Mouse (Mus musculus): ENCODE measurements around the gene Ccdc33. TPM values are rescaled to one million over a fixed set of nuclear protein-coding genes. Genes with fewer than 3 reads are reported as not detected.

The Ccdc33 gene
- total and polyA plus RNA-seq, 3 experiments, result 0.05 TPM; not detected in 2

DNA sequence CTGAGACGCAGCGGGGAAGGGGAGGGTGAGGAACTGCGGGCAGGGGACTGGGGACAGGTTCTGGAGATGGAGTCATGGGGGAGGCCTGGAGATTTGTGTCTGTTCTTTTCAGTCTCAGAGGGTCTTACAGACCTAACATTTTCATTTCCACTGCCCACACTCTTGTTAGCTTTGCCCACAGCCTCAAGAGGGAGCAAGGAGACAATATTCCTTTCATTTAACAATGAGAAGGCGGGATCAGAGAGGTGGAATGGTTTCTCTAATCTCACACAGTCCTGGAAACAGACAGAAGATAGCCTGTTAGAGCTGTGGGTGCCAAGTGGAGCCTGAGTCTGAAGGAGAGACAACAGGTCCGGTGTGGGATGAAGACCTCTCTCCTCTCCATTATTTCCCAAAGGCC is 66.7 kb downstream of the Ccdc33 start:
- H3K9me3 ChIP-seq (replicated peaks), result no peaks in the 10 kb centered on the region
- ATAC-seq (ENCODE audit: extremely low read depth, insufficient number of reproducible peaks, low FRiP score, poor library complexity, severe bottlenecking) (no peak), DNase-seq (ENCODE audit: low spot score) (no peak)
- H3K36me3 ChIP-seq (replicated peaks), result no peaks in the 10 kb centered on the region
- peaks cover 8% of the 10 kb centered on the region for H3K27me3 ChIP-seq (ENCODE audit: insufficient read depth, low read length)
- H3K4me1 ChIP-seq (ENCODE audit: insufficient read depth, low read depth, low read length), result no peaks in the 10 kb centered on the region
- no peak for TF ChIP-seq GATA2 (IDR thresholded peaks at IDR 0.05; ENCODE audit: borderline replicate concordance, low read depth, low read length)
- TF ChIP-seq GATA1 (IDR thresholded peaks at IDR 0.05; ENCODE audit: borderline replicate concordance, low read length), result no peak
- TF ChIP-seq TAL1 (conservative IDR thresholded peaks at IDR 0.05; ENCODE audit: low read depth, low read length), result no peak
- TF ChIP-seq CTCF (IDR thresholded peaks at IDR 0.05; ENCODE audit: low read depth, low read length), result no peak
- H3K4me3 ChIP-seq (ENCODE audit: low read depth, low read length), result no peak overlapping the region

DNA sequence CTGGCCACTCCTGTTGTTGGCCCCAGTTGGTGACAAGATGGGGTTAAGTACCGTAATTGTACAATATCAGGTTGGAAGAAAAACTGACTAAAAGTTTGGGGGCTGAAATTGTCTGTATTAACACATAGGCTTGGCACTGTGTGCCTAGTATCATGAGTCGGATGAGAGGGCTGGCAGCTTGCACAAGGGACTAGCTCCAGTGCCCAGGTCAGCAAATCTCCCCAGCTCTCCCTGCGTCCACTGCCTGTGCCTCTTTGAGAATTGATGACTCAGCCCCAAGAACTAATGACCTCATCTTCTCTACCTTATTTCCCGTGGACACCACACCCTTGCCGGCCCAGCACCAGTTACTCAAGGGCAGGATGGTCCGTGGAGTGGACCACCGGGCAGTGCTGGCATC is 68.8 kb downstream of the Ccdc33 start:
- ATAC-seq (ENCODE audit: extremely low read depth, insufficient number of reproducible peaks, low FRiP score, poor library complexity, severe bottlenecking) (no peak), DNase-seq (ENCODE audit: low spot score) (no peak)
- Histone ChIP-seq H3K4me3 (ENCODE audit: low read depth, low read length) (no peak overlapping the region), H3K9me3 (replicated peaks) (no peaks in the 10 kb centered on the region), H3K4me1 (ENCODE audit: insufficient read depth, low read depth, low read length) (no peaks in the 10 kb centered on the region), H3K36me3 (replicated peaks) (no peaks in the 10 kb centered on the region), H3K27me3 (ENCODE audit: insufficient read depth, low read length) (peaks cover 13% of the 10 kb centered on the region)
- TF ChIP-seq CTCF (IDR thresholded peaks at IDR 0.05; ENCODE audit: low read depth, low read length) (no peak), GATA1 (IDR thresholded peaks at IDR 0.05; ENCODE audit: borderline replicate concordance, low read length) (no peak), POLR2AphosphoS5 (IDR thresholded peaks at IDR 0.05; ENCODE audit: insufficient replicate concordance, low read depth, low read length) (no peak), TAL1 (conservative IDR thresholded peaks at IDR 0.05; ENCODE audit: low read depth, low read length) (no peak), GATA2 (IDR thresholded peaks at IDR 0.05; ENCODE audit: borderline replicate concordance, low read depth, low read length) (no peak)

DNA sequence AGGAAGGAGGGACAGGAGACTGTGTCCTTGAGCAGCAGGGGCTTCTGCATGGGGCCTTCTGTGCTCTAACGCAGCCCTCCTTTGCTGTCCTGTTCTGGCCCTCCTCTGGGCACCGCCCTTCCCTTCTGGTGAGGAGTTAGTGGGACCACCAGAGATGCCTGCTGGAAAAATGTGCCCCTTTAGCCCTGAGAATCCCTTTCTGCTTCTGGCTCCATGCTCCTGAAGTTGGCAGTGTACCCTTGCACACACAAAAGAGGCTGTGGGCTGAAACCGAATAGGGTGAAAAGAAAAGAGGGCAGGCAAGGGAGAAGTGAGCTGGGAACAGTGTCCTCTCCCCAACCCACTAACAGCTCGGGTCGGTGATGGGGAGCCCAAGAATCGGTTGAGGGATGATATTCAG is 69.4 kb downstream of the Ccdc33 start:
- peaks cover 18% of the 10 kb centered on the region for H3K27me3 ChIP-seq (ENCODE audit: insufficient read depth, low read length)
- TF ChIP-seq TAL1 (conservative IDR thresholded peaks at IDR 0.05; ENCODE audit: low read depth, low read length), result no peak
- TF ChIP-seq GATA1 (IDR thresholded peaks at IDR 0.05; ENCODE audit: borderline replicate concordance, low read length), result no peak
- TF ChIP-seq POLR2AphosphoS5 (IDR thresholded peaks at IDR 0.05; ENCODE audit: insufficient replicate concordance, low read depth, low read length), result no peak
- no peak for TF ChIP-seq CTCF (IDR thresholded peaks at IDR 0.05; ENCODE audit: low read depth, low read length)
- no peak for TF ChIP-seq GATA2 (IDR thresholded peaks at IDR 0.05; ENCODE audit: borderline replicate concordance, low read depth, low read length)
- ATAC-seq (ENCODE audit: extremely low read depth, insufficient number of reproducible peaks, low FRiP score, poor library complexity, severe bottlenecking), result no peak

DNA sequence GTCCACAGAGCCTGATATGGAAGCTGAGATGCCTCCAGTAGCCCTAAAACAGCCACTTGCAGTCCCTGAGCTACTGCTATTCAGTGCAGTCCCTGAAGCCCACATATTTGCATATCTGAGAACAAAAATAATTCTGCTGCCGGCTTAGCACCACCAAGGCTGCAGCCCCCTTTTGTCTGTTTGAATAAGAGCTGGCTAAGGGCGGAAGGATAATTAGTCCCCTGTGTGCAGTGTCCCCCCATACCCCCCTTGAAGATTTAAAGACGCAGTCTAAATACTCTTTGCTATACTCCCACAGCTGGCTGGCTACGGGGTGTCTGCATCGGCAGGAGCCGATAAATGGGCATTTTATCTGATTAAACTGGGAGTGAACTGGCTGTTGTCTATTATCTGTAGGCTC is 70.0 kb downstream of the Ccdc33 start:
- no peak for ATAC-seq (ENCODE audit: extremely low read depth, insufficient number of reproducible peaks, low FRiP score, poor library complexity, severe bottlenecking)
- H3K9me3 ChIP-seq (replicated peaks), result no peaks in the 10 kb centered on the region
- DNase-seq (ENCODE audit: low spot score), result no peak
- peaks cover 19% of the 10 kb centered on the region for H3K27me3 ChIP-seq (ENCODE audit: insufficient read depth, low read length)
- no peaks in the 10 kb centered on the region for H3K36me3 ChIP-seq (replicated peaks)
- TF ChIP-seq GATA2 (IDR thresholded peaks at IDR 0.05; ENCODE audit: borderline replicate concordance, low read depth, low read length) (no peak), POLR2AphosphoS5 (IDR thresholded peaks at IDR 0.05; ENCODE audit: insufficient replicate concordance, low read depth, low read length) (no peak), TAL1 (conservative IDR thresholded peaks at IDR 0.05; ENCODE audit: low read depth, low read length) (no peak), GATA1 (IDR thresholded peaks at IDR 0.05; ENCODE audit: borderline replicate concordance, low read length) (no peak), CTCF (IDR thresholded peaks at IDR 0.05; ENCODE audit: low read depth, low read length) (no peak)
- H3K4me3 ChIP-seq (ENCODE audit: low read depth, low read length), result no peak overlapping the region
- no peaks in the 10 kb centered on the region for H3K4me1 ChIP-seq (ENCODE audit: insufficient read depth, low read depth, low read length)

More for the DNA sequence above, 69.4 kb downstream of the Ccdc33 start:
- Histone ChIP-seq H3K4me1 (ENCODE audit: insufficient read depth, low read depth, low read length) (no peaks in the 10 kb centered on the region), H3K4me3 (ENCODE audit: low read depth, low read length) (no peak overlapping the region), H3K36me3 (replicated peaks) (no peaks in the 10 kb centered on the region), H3K9me3 (replicated peaks) (no peaks in the 10 kb centered on the region)
- DNase-seq (ENCODE audit: low spot score), result no peak

DNA sequence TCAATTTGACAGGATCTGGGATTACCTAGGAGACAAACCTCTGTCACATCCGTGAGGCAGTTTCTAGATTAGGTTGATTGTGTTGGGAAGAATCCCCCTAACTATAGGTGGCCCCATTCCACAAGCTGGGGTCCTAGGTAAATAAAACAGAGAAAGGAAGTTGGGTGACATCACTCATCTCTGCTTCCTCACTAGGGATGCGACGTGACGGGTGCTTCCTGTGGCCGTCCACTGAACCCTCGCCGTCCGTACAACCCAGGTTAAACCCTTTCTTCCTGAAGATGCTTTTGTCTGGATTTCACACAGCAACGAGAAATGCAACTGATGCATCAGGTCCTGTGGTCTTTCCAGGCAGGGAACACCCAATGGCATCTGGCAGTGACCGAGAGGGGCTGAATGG is 71.6 kb downstream of the Ccdc33 start:
- Histone ChIP-seq H3K27me3 (ENCODE audit: insufficient read depth, low read length) (peaks cover 23% of the 10 kb centered on the region), H3K36me3 (replicated peaks) (no peaks in the 10 kb centered on the region), H3K9me3 (replicated peaks) (no peaks in the 10 kb centered on the region), H3K4me1 (ENCODE audit: insufficient read depth, low read depth, low read length) (no peaks in the 10 kb centered on the region), H3K4me3 (ENCODE audit: low read depth, low read length) (no peak overlapping the region)
- no peak for ATAC-seq (ENCODE audit: extremely low read depth, insufficient number of reproducible peaks, low FRiP score, poor library complexity, severe bottlenecking)
- TF ChIP-seq TAL1 (conservative IDR thresholded peaks at IDR 0.05; ENCODE audit: low read depth, low read length), result no peak
- no peak for DNase-seq (ENCODE audit: low spot score)

DNA sequence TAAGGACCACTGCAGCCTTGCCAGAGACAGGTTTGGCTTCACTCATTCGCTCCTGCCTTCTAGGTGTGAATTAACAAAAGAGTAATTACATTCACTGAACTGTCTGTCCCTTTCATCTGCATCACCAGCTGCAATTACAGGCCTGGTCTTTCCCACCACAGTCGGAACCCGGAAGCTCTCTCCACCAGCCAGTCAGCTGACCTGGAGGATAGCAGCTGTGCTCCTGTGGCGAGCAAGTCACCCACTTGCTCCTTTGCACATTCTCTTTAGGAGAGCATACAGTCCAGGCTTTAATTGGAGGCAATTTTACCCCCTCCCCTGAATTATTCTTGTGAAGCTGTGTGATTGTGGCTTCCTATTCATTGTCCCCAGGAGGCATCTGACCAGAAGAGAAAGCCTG is 73.0 kb downstream of the Ccdc33 start:
- Histone ChIP-seq H3K9me3 (replicated peaks) (no peaks in the 10 kb centered on the region), H3K4me1 (ENCODE audit: insufficient read depth, low read depth, low read length) (no peaks in the 10 kb centered on the region), H3K4me3 (ENCODE audit: low read depth, low read length) (no peak overlapping the region), H3K36me3 (replicated peaks) (no peaks in the 10 kb centered on the region), H3K27me3 (ENCODE audit: insufficient read depth, low read length) (peaks cover 29% of the 10 kb centered on the region)
- DNase-seq (ENCODE audit: low spot score) (no peak), ATAC-seq (ENCODE audit: extremely low read depth, insufficient number of reproducible peaks, low FRiP score, poor library complexity, severe bottlenecking) (no peak)
- TF ChIP-seq POLR2AphosphoS5 (IDR thresholded peaks at IDR 0.05; ENCODE audit: insufficient replicate concordance, low read depth, low read length), result no peak
- no peak for TF ChIP-seq TAL1 (conservative IDR thresholded peaks at IDR 0.05; ENCODE audit: low read depth, low read length)
- no peak for TF ChIP-seq CTCF (IDR thresholded peaks at IDR 0.05; ENCODE audit: low read depth, low read length)
- TF ChIP-seq GATA1 (IDR thresholded peaks at IDR 0.05; ENCODE audit: borderline replicate concordance, low read length), result no peak
- no peak for TF ChIP-seq GATA2 (IDR thresholded peaks at IDR 0.05; ENCODE audit: borderline replicate concordance, low read depth, low read length)

DNA sequence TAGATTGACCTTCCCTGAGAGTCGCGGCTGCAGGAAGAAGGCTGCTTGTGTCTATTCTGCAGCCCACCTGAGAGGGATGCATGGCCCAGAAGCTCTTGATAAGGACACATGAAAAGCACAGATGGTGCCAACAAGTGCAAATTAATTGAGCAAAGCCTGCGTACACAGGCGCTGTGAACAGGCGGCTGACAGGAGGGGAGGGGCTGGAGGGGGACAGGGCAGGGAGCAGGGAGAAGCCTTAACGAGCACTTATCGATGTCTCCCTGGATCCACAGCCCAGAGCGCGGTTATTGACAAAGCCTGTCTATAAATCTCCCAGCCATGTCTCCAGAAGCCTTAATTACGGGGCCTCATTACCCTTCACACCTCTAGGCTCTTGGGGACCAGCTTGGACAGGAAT is 73.8 kb downstream of the Ccdc33 start:
- ATAC-seq (ENCODE audit: extremely low read depth, insufficient number of reproducible peaks, low FRiP score, poor library complexity, severe bottlenecking) (no peak), DNase-seq (ENCODE audit: low spot score) (no peak)
- no peaks in the 10 kb centered on the region for H3K9me3 ChIP-seq (replicated peaks)
- no peak overlapping the region for H3K4me3 ChIP-seq (ENCODE audit: low read depth, low read length)
- no peaks in the 10 kb centered on the region for H3K4me1 ChIP-seq (ENCODE audit: insufficient read depth, low read depth, low read length)
- H3K27me3 ChIP-seq (ENCODE audit: insufficient read depth, low read length), result peaks cover 29% of the 10 kb centered on the region
- H3K36me3 ChIP-seq (replicated peaks), result no peaks in the 10 kb centered on the region
- TF ChIP-seq CTCF (IDR thresholded peaks at IDR 0.05; ENCODE audit: low read depth, low read length), result no peak
- TF ChIP-seq GATA2 (IDR thresholded peaks at IDR 0.05; ENCODE audit: borderline replicate concordance, low read depth, low read length), result no peak
- no peak for TF ChIP-seq TAL1 (conservative IDR thresholded peaks at IDR 0.05; ENCODE audit: low read depth, low read length)
- TF ChIP-seq GATA1 (IDR thresholded peaks at IDR 0.05; ENCODE audit: borderline replicate concordance, low read length), result no peak
- TF ChIP-seq POLR2AphosphoS5 (IDR thresholded peaks at IDR 0.05; ENCODE audit: insufficient replicate concordance, low read depth, low read length), result no peak

Measured in G1E (cell line).